Mouse (Mus musculus): ENCODE results near the gene Otub1. TPM values are rescaled to one million over a fixed set of nuclear protein-coding genes. Genes with fewer than 3 reads are reported as not detected.
A peak's percentile ranks its signal among the peaks of the same experiment; 100 is the strongest.

The Otub1 gene
- polyA plus RNA-seq, 1 experiment: 265 TPM

DNA sequence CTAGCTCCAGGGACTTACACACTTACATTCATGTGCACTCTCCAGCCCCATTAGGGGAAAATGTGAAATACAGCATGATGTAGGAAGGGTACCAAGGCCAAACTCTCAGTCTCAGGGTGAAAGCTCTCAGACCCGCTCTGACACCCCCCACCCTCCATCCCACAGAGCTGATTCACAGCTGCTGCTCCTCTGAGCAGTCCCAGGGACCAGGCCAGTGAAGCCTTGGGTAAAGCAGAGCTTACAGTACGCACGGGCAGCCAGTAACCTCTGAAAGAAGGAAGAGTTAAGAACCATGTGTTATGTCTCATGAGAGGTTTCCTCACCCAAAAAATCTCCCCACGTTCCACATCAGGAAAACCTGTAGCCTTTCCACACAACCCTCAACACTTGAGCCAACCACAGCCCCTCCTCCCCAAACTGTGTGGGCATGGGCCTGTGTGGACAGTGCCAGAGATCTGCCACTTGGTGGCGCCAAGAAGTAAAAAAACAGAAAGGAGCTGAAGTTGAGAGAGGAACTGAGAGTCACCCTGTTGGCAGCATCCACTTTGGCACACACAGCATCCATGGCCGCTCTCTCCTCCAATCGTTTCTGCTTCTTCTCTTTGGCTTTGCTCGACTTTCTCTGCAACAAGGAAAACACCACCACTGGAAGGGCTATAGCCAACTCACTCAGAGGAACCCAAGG is 28.6 kb upstream of the Otub1 start:
- Histone ChIP-seq H3K4me1 (ENCODE audit: control insufficient read depth, insufficient read depth, low read length) (peaks cover under 1% of the 10 kb centered on the region; the same call in 1 of the 2 replicates), H3K4me3 (ENCODE audit: insufficient read depth, low read length) (no peak overlapping the region), H3K27ac (ENCODE audit: insufficient read depth, low read length) (no peak overlapping the region)
- TF ChIP-seq CTCF (IDR thresholded peaks at IDR 0.05; ENCODE audit: extremely low read depth, insufficient read depth, low read length): peak; percentile 91
- TF ChIP-seq POLR2A (IDR thresholded peaks at IDR 0.05; ENCODE audit: extremely low read depth, insufficient read depth, low read length): no peak

DNA sequence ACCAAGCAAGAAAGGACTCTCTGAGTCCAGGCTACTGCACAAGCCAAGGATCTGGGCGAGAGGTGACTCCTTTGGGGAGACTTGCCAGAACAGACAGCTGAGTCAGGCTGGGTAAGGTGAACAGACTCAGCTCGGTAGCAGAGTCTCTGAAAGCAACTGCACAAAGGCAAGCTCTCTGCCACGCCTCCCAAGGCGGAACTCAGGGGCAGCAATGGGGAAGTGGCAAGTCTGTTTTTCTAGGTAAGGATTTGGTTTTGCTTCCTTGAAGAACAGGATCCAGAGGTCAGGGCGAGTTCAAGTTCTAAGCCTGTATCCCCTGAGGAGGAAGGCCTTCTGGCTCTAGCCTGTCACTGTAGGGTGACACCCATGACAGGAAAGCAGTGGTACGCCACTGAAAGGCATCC is 20.4 kb upstream of the Otub1 start:
- H3K27ac ChIP-seq (ENCODE audit: insufficient read depth, low read length): no peak overlapping the region
- TF ChIP-seq POLR2A (IDR thresholded peaks at IDR 0.05; ENCODE audit: extremely low read depth, insufficient read depth, low read length): no peak
- no peak overlapping the region for H3K4me3 ChIP-seq (ENCODE audit: insufficient read depth, low read length)
- no peaks in the 10 kb centered on the region for H3K4me1 ChIP-seq (ENCODE audit: control insufficient read depth, insufficient read depth, low read length)

DNA sequence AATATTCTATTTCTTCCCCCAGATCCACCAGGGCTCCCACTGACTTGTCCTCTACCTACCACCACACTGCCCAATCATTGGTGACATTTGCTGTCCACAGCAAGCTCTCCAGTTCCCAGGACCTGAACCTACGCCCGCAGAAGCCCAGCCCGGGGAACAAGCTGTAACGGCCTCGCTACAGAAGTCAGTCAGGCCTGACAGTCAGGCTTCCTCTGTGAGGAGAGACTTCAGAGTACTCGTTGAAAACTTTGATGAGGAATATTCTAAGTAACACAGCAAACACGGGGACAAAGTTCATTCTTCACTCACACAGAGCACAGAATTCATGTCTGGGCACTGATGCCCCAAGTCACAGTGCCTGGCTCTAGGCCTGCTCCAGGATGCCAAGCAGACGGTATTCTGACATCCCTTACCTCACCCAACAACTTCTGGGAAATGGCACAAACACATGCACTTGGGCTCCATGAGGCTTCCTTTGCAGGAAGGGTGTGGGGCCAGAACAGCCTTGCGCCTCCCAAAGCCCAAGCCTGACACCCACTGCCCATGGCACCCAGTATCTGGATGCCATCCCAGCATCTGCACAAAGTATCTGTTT is 19.1 kb upstream of the Otub1 start:
- Histone ChIP-seq H3K4me3 (ENCODE audit: insufficient read depth, low read length) (no peak overlapping the region), H3K27ac (ENCODE audit: insufficient read depth, low read length) (no peak overlapping the region), H3K4me1 (ENCODE audit: control insufficient read depth, insufficient read depth, low read length) (no peaks in the 10 kb centered on the region)
- TF ChIP-seq CTCF (IDR thresholded peaks at IDR 0.05; ENCODE audit: extremely low read depth, insufficient read depth, low read length): no peak
- TF ChIP-seq POLR2A (IDR thresholded peaks at IDR 0.05; ENCODE audit: extremely low read depth, insufficient read depth, low read length): no peak

DNA sequence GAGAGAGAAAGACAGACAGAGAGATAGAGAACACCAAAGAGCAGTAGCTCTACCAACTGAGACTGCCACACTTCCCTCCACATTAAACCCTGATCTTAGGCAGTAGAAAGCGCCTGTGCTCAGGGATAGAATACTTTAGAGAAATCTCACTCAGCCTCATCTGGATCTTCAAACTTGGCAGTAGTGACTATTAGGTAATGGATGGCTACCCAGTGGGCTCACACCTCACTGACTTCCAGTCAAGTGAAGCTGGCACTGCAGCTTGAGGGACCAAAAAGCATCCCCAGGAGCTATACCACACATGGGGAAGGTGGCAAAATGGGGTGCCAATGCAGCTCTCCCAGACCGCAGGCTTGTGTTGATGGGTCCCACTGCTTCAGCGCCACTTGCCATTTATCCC is 18.1 kb upstream of the Otub1 start:
- TF ChIP-seq POLR2A (IDR thresholded peaks at IDR 0.05; ENCODE audit: extremely low read depth, insufficient read depth, low read length) (no peak), CTCF (IDR thresholded peaks at IDR 0.05; ENCODE audit: extremely low read depth, insufficient read depth, low read length) (no peak)
- no peaks in the 10 kb centered on the region for H3K4me1 ChIP-seq (ENCODE audit: control insufficient read depth, insufficient read depth, low read length)
- H3K4me3 ChIP-seq (ENCODE audit: insufficient read depth, low read length): no peak overlapping the region
- H3K27ac ChIP-seq (ENCODE audit: insufficient read depth, low read length): no peak overlapping the region

DNA sequence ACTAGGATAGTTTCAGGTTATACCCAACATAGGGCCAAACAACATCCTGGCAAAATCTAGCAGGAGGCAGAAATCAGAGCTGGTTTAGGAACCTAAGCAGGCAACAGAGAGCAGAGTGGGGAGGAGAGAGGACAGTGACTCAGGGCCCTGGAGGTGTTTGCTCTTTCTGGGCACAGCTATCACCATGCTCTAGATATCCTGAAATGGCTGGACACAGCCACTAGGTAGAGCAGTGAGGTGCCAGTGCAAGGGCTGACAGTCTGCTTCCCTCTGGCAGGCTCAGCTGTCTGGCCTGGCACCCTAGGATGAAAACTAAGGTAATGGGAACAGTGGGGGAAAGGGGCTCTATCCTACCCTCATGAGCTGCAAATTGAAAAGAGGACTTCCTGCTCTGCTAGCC is 17.4 kb upstream of the Otub1 start:
- Histone ChIP-seq H3K4me1 (ENCODE audit: control insufficient read depth, insufficient read depth, low read length) (no peaks in the 10 kb centered on the region), H3K27ac (ENCODE audit: insufficient read depth, low read length) (no peak overlapping the region), H3K4me3 (ENCODE audit: insufficient read depth, low read length) (no peak overlapping the region)
- TF ChIP-seq CTCF (IDR thresholded peaks at IDR 0.05; ENCODE audit: extremely low read depth, insufficient read depth, low read length) (no peak), POLR2A (IDR thresholded peaks at IDR 0.05; ENCODE audit: extremely low read depth, insufficient read depth, low read length) (no peak)

DNA sequence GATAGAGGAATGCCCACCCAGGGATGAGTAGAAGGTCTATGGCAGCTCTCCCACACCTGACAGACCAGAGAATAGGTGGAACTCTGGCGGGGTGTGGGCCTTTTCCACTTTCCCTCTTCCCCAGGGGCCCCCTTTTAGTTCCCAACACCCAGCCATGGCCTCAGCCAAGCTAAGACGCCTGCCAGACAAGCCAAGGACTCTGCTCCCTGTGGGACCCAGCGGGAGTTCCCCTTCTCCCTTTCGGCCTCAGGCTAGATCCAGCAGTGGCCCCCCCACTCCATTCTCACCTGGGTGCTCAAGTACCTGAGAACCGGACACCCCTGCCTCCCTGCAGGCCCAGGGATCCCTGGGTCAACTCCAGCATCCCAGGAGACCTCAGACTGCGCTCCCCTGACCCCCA is 16.1 kb upstream of the Otub1 start:
- TF ChIP-seq CTCF (IDR thresholded peaks at IDR 0.05; ENCODE audit: extremely low read depth, insufficient read depth, low read length) (no peak), POLR2A (IDR thresholded peaks at IDR 0.05; ENCODE audit: extremely low read depth, insufficient read depth, low read length) (no peak)
- Histone ChIP-seq H3K4me3 (ENCODE audit: insufficient read depth, low read length) (no peak overlapping the region), H3K4me1 (ENCODE audit: control insufficient read depth, insufficient read depth, low read length) (no peaks in the 10 kb centered on the region), H3K27ac (ENCODE audit: insufficient read depth, low read length) (no peak overlapping the region)

DNA sequence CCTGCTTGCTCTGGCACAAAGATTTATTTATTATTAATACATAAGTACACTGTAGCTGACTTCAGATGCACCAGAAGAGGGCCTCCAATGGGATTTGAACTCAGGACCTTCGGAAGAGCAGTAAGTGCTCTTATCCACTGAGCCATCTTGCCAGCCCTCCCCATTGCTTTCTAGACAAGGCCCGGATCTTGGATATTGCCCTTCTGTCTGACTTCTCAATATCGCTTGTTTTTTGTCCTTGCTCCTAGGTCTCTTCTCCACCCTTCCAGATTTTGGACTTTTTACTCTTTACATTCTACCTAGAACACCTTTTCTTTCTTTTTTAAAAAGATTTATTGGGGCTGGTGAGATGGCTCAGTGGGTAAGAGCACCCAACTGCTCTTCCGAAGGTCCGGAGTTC is 12.6 kb upstream of the Otub1 start:
- H3K4me1 ChIP-seq (ENCODE audit: control insufficient read depth, insufficient read depth, low read length): peaks cover 8% of the 10 kb centered on the region
- TF ChIP-seq POLR2A (IDR thresholded peaks at IDR 0.05; ENCODE audit: extremely low read depth, insufficient read depth, low read length): no peak
- TF ChIP-seq CTCF (IDR thresholded peaks at IDR 0.05; ENCODE audit: extremely low read depth, insufficient read depth, low read length): no peak
- no peak overlapping the region for H3K27ac ChIP-seq (ENCODE audit: insufficient read depth, low read length)
- H3K4me3 ChIP-seq (ENCODE audit: insufficient read depth, low read length): no peak overlapping the region

DNA sequence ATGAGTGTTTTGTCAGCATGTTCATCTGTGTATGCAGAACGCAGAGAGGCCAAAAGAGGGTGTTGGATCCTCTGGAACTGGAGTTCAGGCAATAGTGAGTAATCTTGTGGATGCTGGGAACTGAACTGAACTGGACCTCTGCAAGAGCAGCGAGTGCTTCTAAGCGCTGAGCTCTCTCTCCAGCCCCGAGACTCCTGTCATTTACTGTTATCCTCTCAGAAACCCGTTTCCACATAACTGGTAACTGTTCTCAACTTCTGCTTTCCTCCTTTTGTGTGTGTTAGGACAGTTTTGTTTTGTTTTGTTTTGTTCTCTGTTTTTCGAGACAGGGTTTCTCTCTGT is 11.8 kb upstream of the Otub1 start:
- no peak overlapping the region for H3K27ac ChIP-seq (ENCODE audit: insufficient read depth, low read length)
- H3K4me3 ChIP-seq (ENCODE audit: insufficient read depth, low read length): 0 out of 2 replicates have a peak overlapping the region, but pooled peaks have one; percentile 82
- peaks cover 10% of the 10 kb centered on the region for H3K4me1 ChIP-seq (ENCODE audit: control insufficient read depth, insufficient read depth, low read length)
- TF ChIP-seq POLR2A (IDR thresholded peaks at IDR 0.05; ENCODE audit: extremely low read depth, insufficient read depth, low read length): no peak
- no peak for TF ChIP-seq CTCF (IDR thresholded peaks at IDR 0.05; ENCODE audit: extremely low read depth, insufficient read depth, low read length)

DNA sequence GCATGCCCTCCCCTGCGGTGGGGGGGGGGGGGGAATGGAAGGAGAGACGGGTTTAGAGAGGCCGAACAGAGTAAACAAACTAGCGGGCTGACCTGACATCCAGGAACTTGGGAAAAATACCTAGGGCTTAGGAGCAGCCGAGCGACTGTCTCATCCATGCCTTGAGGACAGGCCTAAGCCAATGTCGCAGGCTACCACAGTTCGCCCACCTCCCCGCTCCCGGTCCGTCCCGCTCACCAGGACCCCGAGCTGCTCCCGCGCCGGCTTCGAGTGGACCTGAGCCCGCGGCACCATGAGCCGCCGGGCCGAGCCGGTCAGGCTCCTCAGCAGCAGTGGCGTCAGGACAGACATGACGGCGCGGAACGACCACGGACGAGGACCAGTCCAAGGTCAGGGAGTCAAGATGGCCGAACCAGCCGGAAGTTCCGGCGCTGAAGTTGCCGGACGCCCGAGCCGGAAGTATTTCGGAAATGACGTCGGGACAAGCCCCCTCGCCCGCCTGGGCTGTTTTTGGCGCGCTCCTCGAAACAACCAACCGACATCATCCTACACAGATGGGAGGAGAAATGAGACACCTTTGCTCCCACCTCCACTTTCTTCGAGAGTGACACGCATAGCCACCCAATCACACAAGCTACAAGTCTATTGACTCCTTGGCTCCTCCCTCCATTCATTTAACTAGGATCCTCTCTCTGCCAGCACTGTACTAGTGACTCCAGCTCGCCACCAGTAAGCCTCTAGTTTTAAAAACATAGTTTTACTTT is 11.2 kb upstream of the Otub1 start, which contains the start of gene Cox8a:
Gene Cox8a (minus strand): TSS at position 455 of the 764 bp plus-strand sequence.
- Histone ChIP-seq H3K4me1 (ENCODE audit: control insufficient read depth, insufficient read depth, low read length) (peaks cover 10% of the 10 kb centered on the region), H3K27ac (ENCODE audit: insufficient read depth, low read length) (peak within 1 kb of the TSS; percentile 96), H3K4me3 (ENCODE audit: insufficient read depth, low read length) (peak within 1 kb of the TSS; percentile 82)
- TF ChIP-seq POLR2A (IDR thresholded peaks at IDR 0.05; ENCODE audit: extremely low read depth, insufficient read depth, low read length): peak; percentile 80
- TF ChIP-seq CTCF (IDR thresholded peaks at IDR 0.05; ENCODE audit: extremely low read depth, insufficient read depth, low read length): no peak
